Mouse (Mus musculus) hindbrain, embryonic 13.5 days (tissue): ENCODE data around the gene Rpap1. TPM values are rescaled to one million over a fixed set of nuclear protein-coding genes. Genes with fewer than 3 reads are reported as not detected.
A peak's percentile ranks its signal among the peaks of the same experiment; 100 is the strongest.

Source experiments
- ATAC-seq: fragments of 200-750 bp; cut with Nextera tagmentation; 2 replicates; pipeline ENCODE4 v1.8.0; 2017; ENCODE audit warnings: moderate TSS enrichment; ENCODE audit not compliant: low FRiP score
- H3K27ac ChIP-seq: fragments of 300-500 bp; sonication (generic); 2 replicates; pipeline ENCODE4 v1.5.1; 2015; ENCODE audit warnings: inconsistent platforms, mild to moderate bottlenecking, moderate library complexity
- H3K27me3 ChIP-seq: fragments of 300-500 bp; sonication (generic); 2 replicates; pipeline ENCODE4 v1.6.1; 2015; ENCODE audit warnings: mild to moderate bottlenecking, inconsistent platforms
- H3K36me3 ChIP-seq: fragments of 300-500 bp; sonication (generic); 2 replicates; pipeline ENCODE4 v1.6.1; 2015; ENCODE audit warnings: mild to moderate bottlenecking, inconsistent platforms
- H3K4me1 ChIP-seq: fragments of 300-500 bp; sonication (generic); replicated peaks from 2 replicates; pipeline ENCODE4 v1.6.1; 2015; ENCODE audit warnings: inconsistent platforms
- H3K4me2 ChIP-seq: fragments of 300-500 bp; sonication (generic); 2 replicates; pipeline ENCODE4 v1.6.1; 2015; ENCODE audit warnings: inconsistent platforms, mild to moderate bottlenecking, moderate library complexity
- H3K4me3 ChIP-seq: fragments of 300-500 bp; sonication (generic); 2 replicates; pipeline ENCODE4 v1.5.1; 2015; ENCODE audit warnings: mild to moderate bottlenecking, inconsistent platforms
- H3K9ac ChIP-seq: fragments of 300-500 bp; sonication (generic); 2 replicates; pipeline ENCODE4 v1.6.1; 2015; ENCODE audit warnings: mild to moderate bottlenecking, inconsistent platforms
- H3K9me3 ChIP-seq: fragments of 300-500 bp; sonication (generic); 2 replicates; pipeline ENCODE4 v1.6.1; 2016; ENCODE audit warnings: inconsistent platforms
- WGBS: fragments of 180-500 bp; shearing (Covaris S2); methylation state at CpG from one replicate; pipeline ENCODE4 v1.1.7; 2015; 5-methylcytosine and 5-hydroxymethylcytosine counted together
- polyA plus RNA-seq: library from polyadenylated mRNA; unstranded; fragments of >200 nt; fragmentation: Nextera tagmentation; extraction: Ambion mirVana; gene quantifications from 2 replicates; pipeline ENCODE4 v1.2.1, GENCODE M21; 2015

Rpap1 gene
- polyA plus RNA-seq, 1 experiment from 2014 or later = 22.2 TPM

GRCm38 (mm10) chr2:119805536-119805935 lies 18.2 kb upstream of the Rpap1 start:
- ATAC-seq = no peak
- Histone ChIP-seq H3K9ac (peak overlapping the region; percentile 43), H3K4me3 (no peak overlapping the region), H3K27ac (no peak overlapping the region), H3K27me3 (peaks cover 16% of the 10 kb centered on the region; the same call in 1 of the 2 replicates), H3K36me3 (peaks cover 48% of the 10 kb centered on the region), H3K4me1 (peaks cover 55% of the 10 kb centered on the region), H3K4me2 (no peak overlapping the region), H3K9me3 (no peaks in the 10 kb centered on the region)
- 42% methylated on average over 8 of the region's 8 CpGs for WGBS

GRCm38 (mm10) chr2:119804776-119805175 lies 17.4 kb upstream of the Rpap1 start:
- ATAC-seq = no peak
- H3K27me3 ChIP-seq = peaks cover 17% of the 10 kb centered on the region; the same call in 1 of the 2 replicates
- peaks cover 62% of the 10 kb centered on the region for H3K4me1 ChIP-seq
- 26% methylated on average over 9 of the region's 9 CpGs for WGBS
- H3K36me3 ChIP-seq = peaks cover 40% of the 10 kb centered on the region
- H3K9me3 ChIP-seq = no peaks in the 10 kb centered on the region
- H3K4me3 ChIP-seq = no peak overlapping the region
- H3K9ac ChIP-seq = peak overlapping the region; percentile 43; the same call in 1 of the 2 replicates
- no peak overlapping the region for H3K4me2 ChIP-seq
- peak overlapping the region; percentile 66 for H3K27ac ChIP-seq

- H3K27me3 ChIP-seq = peaks cover 17% of the 10 kb centered on the region; the same call in 1 of the 2 replicates
- no peak overlapping the region for H3K4me2 ChIP-seq
- no peaks in the 10 kb centered on the region for H3K9me3 ChIP-seq
- H3K4me1 ChIP-seq = peaks cover 62% of the 10 kb centered on the region
- no peak for ATAC-seq
- H3K27ac ChIP-seq = peak overlapping the region; percentile 66
- H3K36me3 ChIP-seq = peaks cover 35% of the 10 kb centered on the region
- H3K4me3 ChIP-seq = no peak overlapping the region
- H3K9ac ChIP-seq = no peak overlapping the region
- WGBS = 33% methylated on average over 5 of the region's 5 CpGs
Observed at GRCm38 (mm10) chr2:119804275-119804628, 16.9 kb upstream of the Rpap1 start.

- Histone ChIP-seq H3K9ac (peak overlapping the region; percentile 46; the same call in 1 of the 2 replicates), H3K4me3 (no peak overlapping the region), H3K9me3 (no peaks in the 10 kb centered on the region), H3K27me3 (peaks cover 17% of the 10 kb centered on the region), H3K4me1 (peaks cover 61% of the 10 kb centered on the region), H3K27ac (peak overlapping the region; percentile 66), H3K4me2 (no peak overlapping the region), H3K36me3 (peaks cover 30% of the 10 kb centered on the region)
- ATAC-seq = peak; percentile 33
- 12% methylated on average over 6 of the region's 6 CpGs for WGBS
Observed at GRCm38 (mm10) chr2:119803618-119804274, 16.4 kb upstream of the Rpap1 start.

- Histone ChIP-seq H3K27me3 (peaks cover 24% of the 10 kb centered on the region), H3K36me3 (peaks cover 23% of the 10 kb centered on the region), H3K4me3 (no peak overlapping the region), H3K4me1 (peaks cover 67% of the 10 kb centered on the region), H3K9me3 (no peaks in the 10 kb centered on the region), H3K4me2 (0 out of 2 replicates have a peak overlapping the region, but pooled peaks have one; percentile 10), H3K9ac (peak overlapping the region; percentile 46; the same call in 1 of the 2 replicates), H3K27ac (peak overlapping the region; percentile 66)
- peak; percentile 25; the same call in 1 of the 2 replicates for ATAC-seq
- 25% methylated on average over 10 of the region's 10 CpGs for WGBS
Observed at GRCm38 (mm10) chr2:119802767-119803617, 15.7 kb upstream of the Rpap1 start.

- Histone ChIP-seq H3K9ac (peak overlapping the region; percentile 93), H3K4me3 (peak overlapping the region; percentile 80), H3K9me3 (no peaks in the 10 kb centered on the region), H3K4me1 (peaks cover 70% of the 10 kb centered on the region), H3K4me2 (peak overlapping the region; percentile 96), H3K27ac (no peak overlapping the region), H3K27me3 (peaks cover 40% of the 10 kb centered on the region), H3K36me3 (peaks cover 7% of the 10 kb centered on the region; the same call in 1 of the 2 replicates)
- ATAC-seq = no peak
- WGBS = 53% methylated on average over 15 of the region's 15 CpGs
Observed at GRCm38 (mm10) chr2:119800876-119801846, 13.8 kb upstream of the Rpap1 start.

GRCm38 (mm10) chr2:119799961-119800550 lies 12.7 kb upstream of the Rpap1 start:
- Histone ChIP-seq H3K27ac (peak overlapping the region; percentile 52), H3K4me1 (peaks cover 62% of the 10 kb centered on the region), H3K36me3 (no peaks in the 10 kb centered on the region), H3K9me3 (no peaks in the 10 kb centered on the region), H3K9ac (peak overlapping the region; percentile 93), H3K4me3 (peak overlapping the region; percentile 80), H3K27me3 (peaks cover 40% of the 10 kb centered on the region), H3K4me2 (peak overlapping the region; percentile 96)
- ATAC-seq = peak; percentile 8; the same call in 1 of the 2 replicates
- under 1% methylated on average over 18 of the region's 27 CpGs for whole genome bisulfite sequencing

- H3K4me2 ChIP-seq = peak overlapping the region; percentile 96
- H3K4me3 ChIP-seq = peak overlapping the region; percentile 80
- WGBS = under 1% methylated on average over 35 of the region's 89 CpGs
- peak overlapping the region; percentile 52 for H3K27ac ChIP-seq
- peaks cover 55% of the 10 kb centered on the region for H3K4me1 ChIP-seq
- no peaks in the 10 kb centered on the region for H3K9me3 ChIP-seq
- no peaks in the 10 kb centered on the region for H3K36me3 ChIP-seq
- H3K9ac ChIP-seq = peak overlapping the region; percentile 93
- peak; percentile 65 for ATAC-seq
- H3K27me3 ChIP-seq = peaks cover 44% of the 10 kb centered on the region
Observed at GRCm38 (mm10) chr2:119799181-119799960, 12.0 kb upstream of the Rpap1 start.

- Histone ChIP-seq H3K27me3 (peaks cover 43% of the 10 kb centered on the region), H3K9me3 (no peaks in the 10 kb centered on the region), H3K27ac (no peak overlapping the region), H3K9ac (no peak overlapping the region), H3K4me2 (peak overlapping the region; percentile 96; the same call in 1 of the 2 replicates), H3K36me3 (no peaks in the 10 kb centered on the region), H3K4me1 (peaks cover 45% of the 10 kb centered on the region), H3K4me3 (peak overlapping the region; percentile 80)
- ATAC-seq = no peak
- 9% methylated on average over 13 of the region's 13 CpGs for WGBS
Observed at GRCm38 (mm10) chr2:119798246-119798927, 11.1 kb upstream of the Rpap1 start.

- ATAC-seq = no peak
- Histone ChIP-seq H3K9me3 (no peaks in the 10 kb centered on the region), H3K27ac (no peak within 1 kb of the TSS), H3K4me3 (0 out of 2 replicates have a peak within 1 kb of the TSS, but pooled peaks have one; percentile 7), H3K9ac (no peak within 1 kb of the TSS), H3K4me1 (peaks cover 35% of the 10 kb centered on the region), H3K36me3 (no peaks in the 10 kb centered on the region), H3K4me2 (0 out of 2 replicates have a peak within 1 kb of the TSS, but pooled peaks have one; percentile 96), H3K27me3 (peaks cover 40% of the 10 kb centered on the region)
- WGBS = 66% methylated on average over 5 of the region's 5 CpGs
Observed at GRCm38 (mm10) chr2:119797279-119797783, 10.0 kb upstream of the Rpap1 start, which contains the start of gene Tyro3. Gene Tyro3 (plus strand): TSS chr2:119797733.
